Mouse (Mus musculus): Measurements from ENCODE around the gene Mbd3.
"Not testable (repeated sequence)": the region's sequence is repeated elsewhere in the genome, so short reads cannot be mapped to it uniquely, and the experiment has no call there.

Gene Mbd3

DNA sequence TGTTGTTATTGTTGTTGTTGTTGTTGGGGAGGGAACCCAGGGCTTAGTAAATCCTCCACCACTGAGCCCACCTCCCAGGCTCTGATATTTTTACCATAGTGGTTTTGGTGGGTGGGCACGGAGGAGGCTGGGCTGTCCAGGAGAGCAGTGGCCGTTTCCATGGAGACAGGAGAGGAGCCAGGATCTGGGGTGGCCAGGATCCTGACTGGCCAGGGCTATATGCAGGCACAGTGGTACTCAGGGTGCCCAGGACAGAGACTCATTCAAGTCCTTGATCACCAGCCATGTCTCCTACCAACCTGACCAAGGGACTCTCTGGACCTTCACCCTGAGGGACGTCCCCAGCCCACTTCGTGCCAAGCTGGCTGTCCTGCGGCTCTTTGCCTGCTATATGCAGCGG lies 35.6 kb downstream of the Mbd3 start:
- no peak for DNase-seq

DNA sequence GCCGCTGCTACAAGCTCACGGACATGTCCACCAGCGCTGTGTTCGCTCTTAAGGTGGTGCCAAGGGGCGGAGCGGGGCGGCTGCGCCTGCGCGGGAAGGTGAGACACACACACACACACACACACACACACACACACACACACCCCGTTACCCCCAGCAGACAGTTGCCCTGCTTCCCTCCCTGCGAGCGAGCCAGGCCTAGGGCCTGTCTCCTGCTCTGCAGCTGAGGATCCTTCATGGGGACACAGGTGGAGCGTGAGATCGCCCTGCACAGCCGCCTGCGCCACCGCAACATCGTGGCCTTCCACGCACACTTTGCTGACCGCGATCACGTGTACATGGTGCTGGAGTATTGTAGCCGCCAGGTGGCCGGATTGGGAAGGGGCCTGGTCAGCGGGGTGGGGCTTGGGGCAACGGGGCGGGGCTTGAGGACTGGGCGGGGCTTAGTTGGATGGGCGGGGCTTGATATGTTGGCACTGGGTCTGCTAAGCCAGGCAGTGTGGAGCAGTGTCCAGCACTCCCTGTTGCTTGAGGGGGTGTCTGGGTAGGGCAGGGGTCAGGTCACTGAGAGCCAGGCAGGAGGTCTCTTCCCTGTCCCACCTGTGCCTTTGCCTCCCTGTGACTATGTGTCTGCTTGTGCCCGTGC lies 41.2 kb downstream of the Mbd3 start:
- peak; percentile 39 for DNase-seq

DNA sequence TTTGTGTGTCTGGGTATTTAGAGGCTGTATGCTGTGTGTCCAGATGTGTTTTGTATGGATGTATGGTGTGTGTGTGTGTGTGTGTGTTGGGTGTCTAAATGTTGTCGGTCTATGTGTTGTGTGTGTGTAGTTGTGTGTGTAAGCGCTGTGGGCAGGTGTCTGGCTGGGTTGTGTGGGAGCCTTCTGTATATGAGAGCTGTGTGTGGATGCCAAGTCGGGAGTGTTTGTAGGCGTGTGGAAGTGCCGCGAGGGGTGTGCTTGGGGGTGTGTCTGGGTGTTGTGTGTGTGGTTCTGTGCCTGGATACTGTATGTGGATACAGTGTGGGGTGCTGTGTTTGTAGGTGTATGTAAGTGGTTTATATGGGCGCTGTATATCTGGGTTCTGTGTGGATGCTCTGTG lies 42.0 kb downstream of the Mbd3 start:
- no peak for DNase-seq

GRCm38 (mm10) chr10:80356737-80357136 lies 42.6 kb downstream of the Mbd3 start:
- DNase-seq: no peak

DNA sequence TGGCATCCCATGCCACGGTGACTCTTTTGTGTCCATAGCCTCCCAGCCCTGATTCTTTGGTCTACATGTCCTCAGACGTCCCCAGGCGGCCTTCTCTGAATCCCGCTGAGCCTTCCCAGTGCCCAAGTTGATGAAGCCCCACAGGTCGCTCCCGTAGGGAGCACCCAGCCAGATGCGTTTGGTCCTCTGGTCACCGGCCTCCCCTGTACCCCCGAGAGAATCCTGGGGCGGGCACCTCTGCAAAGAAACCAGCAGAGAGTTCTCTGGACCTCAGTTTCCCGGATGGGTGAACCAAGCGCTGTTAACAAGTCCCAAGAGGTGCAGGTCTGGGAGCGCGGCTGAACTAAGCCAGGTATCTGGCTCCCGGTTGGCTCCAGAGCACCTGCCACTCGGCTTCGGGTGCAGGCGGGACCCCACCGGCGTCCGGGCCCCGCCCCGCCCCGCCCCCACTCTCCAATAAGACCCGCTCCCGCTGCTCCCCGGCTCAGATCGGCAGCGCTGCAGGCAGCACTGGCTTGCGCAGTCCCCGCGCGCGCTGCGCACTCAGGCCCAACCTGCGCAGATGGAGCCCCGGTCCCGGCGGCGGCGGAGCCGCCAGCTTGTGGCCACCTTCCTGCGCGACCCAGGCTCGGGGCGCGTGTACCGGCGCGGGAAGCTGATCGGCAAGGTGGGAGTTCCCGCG lies 43.2 kb downstream of the Mbd3 start, which contains the start of gene Plk5:
Gene Plk5 (plus strand): TSS at position 459 of the 682 bp plus-strand sequence.
- no peak for DNase-seq

DNA sequence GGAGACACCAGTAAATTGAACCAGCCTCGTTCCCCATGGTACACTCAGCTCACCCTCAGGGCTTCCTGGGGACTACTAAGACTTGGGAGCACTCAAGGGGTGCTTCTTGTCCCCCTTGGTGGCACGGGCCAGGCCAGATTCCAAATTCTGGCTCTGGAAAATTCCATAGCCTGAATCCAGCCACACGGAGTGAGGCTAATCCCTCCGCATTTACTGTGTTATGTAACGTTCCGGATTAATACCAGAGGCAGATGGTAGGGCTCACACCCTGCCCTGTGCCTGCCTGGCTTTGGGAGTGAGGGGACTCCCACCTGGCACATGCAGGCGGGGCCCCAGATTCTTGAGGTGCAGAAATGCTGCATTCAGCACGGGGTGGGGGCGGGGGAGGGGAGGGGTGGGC lies 43.9 kb downstream of the Mbd3 start:
- no peak for DNase-seq

DNA sequence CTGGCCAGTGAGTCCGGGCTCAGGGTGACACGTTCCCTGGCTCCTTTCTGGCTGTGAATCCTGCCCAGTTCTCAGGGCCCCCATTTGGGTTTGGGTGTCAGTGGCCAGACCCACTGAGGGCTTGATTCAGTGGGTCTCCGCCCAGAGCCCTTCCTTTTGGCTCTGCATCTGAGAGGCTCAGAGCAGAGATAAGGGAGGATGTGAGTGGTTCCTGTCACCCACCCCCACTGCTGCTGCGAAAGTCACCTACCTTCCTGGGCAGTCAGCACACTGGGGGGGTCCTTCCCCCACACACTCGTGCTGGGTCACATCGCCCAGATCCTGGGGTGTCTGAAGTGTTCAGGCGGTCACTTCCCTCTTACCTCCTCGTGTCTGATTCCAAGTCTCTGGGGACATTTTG lies 46.6 kb downstream of the Mbd3 start:
- no peak for DNase-seq

DNA sequence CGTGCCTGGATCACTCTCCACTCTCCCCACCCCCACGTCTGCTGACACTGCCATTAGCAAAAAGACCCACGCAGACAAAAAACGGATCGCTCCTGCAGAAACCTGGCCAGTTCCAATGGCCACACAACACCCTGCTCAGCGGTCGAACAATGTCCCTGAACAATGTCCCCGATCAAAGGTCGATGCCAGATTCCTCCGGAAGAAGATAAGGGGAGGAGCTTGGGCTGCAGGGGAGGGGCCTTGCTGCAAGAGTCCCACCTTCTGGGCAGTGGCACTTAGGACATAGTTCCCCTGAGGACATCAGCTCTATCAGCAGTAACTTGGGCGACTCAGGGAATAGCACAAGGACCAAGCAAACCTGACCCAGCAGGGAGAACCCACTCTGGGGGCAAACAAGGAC lies 47.5 kb downstream of the Mbd3 start:
- DNase-seq: no peak

DNA sequence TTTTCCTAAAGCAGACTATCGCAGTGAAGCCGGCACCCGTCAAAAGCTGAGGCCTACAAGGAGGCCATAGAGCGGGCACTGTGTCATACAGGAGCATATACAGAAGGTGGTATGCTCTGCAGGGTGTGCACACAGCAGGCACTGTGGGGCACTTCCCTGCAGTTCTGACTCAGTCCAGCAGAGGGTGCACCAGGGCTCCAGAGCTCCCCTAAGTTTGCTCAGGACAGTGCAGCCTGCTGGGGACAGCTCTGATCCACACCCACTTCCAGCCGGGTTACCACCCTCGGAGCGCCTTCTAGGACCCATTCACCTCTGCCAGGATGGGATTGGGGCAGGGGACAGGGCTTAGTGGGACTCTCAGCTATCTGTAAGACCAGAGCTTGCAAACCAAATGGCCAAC lies 49.1 kb downstream of the Mbd3 start:
- peak; percentile 94 for DNase-seq

GRCm38 (mm10) chr10:80348981-80349380 lies 50.4 kb downstream of the Mbd3 start:
- no peak for DNase-seq

DNA sequence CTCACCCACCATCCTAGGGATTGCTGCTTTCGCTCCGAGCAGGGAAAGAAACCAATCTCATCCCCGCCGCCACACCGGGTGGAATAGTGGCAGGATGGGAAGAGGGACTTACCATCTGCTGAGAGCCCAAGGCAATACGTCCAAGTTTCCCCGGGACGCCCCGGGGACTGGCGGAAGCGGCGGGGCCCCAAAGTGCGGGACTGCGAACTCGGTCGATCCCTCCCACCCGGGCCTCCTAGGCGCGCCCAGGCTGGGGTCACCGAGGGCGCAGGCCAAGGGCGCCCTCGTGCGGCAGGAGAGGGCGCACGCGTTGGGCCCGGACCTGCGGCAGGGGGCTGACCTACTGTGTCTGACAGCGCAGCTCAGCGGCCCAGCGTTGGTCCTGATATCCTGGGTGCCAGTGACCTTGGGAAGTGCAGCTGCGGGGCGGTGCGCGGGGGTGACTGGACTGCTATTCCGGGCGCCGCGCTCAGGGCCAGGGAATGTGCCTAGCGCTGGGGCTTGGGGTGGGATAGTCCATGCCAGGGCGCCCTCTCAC lies 51.0 kb downstream of the Mbd3 start, which contains the start of gene Adamtsl5:
Gene Adamtsl5 (minus strand): TSS at position 169 of the 538 bp plus-strand sequence.
- peak; percentile 65 for DNase-seq

GRCm38 (mm10) chr10:80347514-80347967 lies 51.8 kb downstream of the Mbd3 start:
- DNase-seq: no peak

DNA sequence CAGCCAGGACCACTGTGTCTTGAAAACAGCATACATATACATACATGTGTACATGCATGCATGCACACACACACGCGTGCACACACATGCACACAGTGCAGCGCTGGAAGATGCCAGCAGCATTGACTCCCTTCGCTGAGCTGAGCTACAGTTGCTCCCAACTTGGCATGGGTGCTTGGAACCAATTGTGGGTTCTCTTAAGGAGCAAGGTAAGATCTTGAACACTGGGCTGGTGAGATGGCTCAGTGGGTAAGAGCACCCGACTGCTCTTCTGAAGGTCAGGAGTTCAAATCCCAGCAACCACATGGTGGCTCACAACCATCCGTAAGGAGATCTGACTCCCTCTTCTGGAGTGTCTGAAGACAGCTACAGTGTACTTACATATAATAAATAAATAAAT lies 53.4 kb downstream of the Mbd3 start:
- not testable (repeated sequence) for DNase-seq

- DNase-seq: peak; percentile 55
Measured at GRCm38 (mm10) chr10:80345122-80345521, 54.2 kb downstream of the Mbd3 start.

GRCm38 (mm10) chr10:80344131-80344661 lies 55.2 kb downstream of the Mbd3 start:
- peak; percentile 38 for DNase-seq

GRCm38 (mm10) chr10:80343425-80343895 lies 55.9 kb downstream of the Mbd3 start:
- DNase-seq: no peak

- peak; percentile 54 for DNase-seq
Measured at GRCm38 (mm10) chr10:80342749-80343424, 56.5 kb downstream of the Mbd3 start.

Data from lung, postnatal 14 days (tissue).